ENCODE assay signal across 9 mouse cellular contexts in the genomic region with DNA sequence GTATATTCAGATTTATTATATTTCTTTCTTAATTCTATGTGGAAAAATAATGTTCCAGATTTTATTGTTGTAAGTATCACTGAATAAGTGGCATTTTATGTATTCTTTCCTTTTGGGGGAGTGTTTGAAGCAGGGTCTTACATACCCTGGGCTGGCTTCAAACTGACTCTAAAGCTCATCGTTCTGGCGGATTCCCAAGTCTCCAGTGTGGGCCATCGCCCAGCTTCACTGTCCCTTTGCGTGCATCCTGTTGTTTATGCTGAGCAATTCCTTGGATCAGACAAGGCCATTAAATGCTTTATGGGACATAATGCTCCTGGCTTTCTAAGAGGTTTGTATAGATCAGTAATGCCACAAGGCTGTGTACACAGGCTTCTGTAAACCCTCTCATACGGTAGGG. TPM values are rescaled to one million over a fixed set of nuclear protein-coding genes. Genes with fewer than 3 reads are reported as not detected.
"Had no signal": no experiment of that assay in that cellular context is flagged by ENCODE, and none has a peak within 500 bp of the region (broad histone marks: within the 10 kb centered on the region; RNA-seq: fewer than 3 reads in every experiment).

No protein-coding gene starts in this region.

- DNase-seq: layer of hippocampus, adult 9-11 months; layer of hippocampus, postnatal 36 days; right cerebral cortex, postnatal 14 days; thymus, postnatal 36 days had no signal

RNA-seq across cellular contexts. Expression of gene 9930022D16Rik, which starts 24.7 kb away (rescaled TPM):
- total RNA-seq: layer of hippocampus, adult 18-20 months; layer of hippocampus, postnatal 36 days; left cerebral cortex, adult 8-10 months; left cerebral cortex, postnatal 36 days; liver, adult 2 months; midbrain, postnatal 0 days had no signal
